Mouse (Mus musculus) retina, embryonic 14.5 days (tissue): ENCODE measurements around the gene Themis2.
A peak's percentile ranks its signal among the peaks of the same experiment; 100 is the strongest.
"Not testable (repeated sequence)": the region's sequence is repeated elsewhere in the genome, so short reads cannot be mapped to it uniquely, and the experiment has no call there.

ENCODE experiments used
- DNase-seq: peaks from one replicate; pipeline ENCODE4 v3.0.0-alpha.2; 2015; ENCODE audit warnings: low spot score

Gene Themis2

DNA sequence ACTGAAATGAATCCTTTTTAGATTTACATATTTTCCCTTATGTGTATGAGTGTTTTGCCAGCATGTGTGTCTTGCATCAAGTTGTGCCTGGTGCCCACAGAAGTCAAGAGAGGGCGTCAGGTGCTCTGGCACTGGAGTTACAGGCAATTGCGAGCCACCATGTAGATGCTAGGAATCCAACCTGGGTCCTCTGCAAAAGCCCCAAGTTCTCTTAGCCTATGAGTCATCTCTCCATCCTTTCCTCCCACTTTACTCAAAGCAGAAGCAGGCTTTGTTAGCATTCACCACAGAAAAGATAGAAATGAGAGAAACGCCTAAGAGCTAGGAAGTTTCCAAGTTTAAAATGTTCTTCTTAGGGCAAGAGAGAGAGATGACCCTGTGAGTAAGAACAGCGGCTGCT lies 3.7 kb upstream of the Themis2 start:
- no peak for DNase-seq

DNA sequence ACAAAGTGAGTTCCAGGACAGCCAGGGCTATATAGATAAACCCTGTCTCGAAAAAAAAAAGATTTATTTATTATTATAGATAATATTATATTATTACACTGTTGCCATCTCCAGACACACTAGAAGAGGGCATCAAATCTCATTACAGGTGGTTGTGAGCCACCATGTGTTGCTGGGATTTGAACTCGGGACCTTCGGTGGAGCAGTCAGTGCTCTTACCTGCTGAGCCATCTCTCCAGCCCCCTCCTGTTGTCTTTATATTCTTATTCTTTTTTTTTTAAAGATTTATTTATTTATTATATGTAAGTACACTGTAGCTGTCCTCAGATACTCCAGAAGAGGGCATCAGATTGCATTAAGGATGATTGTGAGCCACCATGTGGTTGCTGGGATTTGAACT lies 2.5 kb upstream of the Themis2 start:
- DNase-seq, result not testable (repeated sequence)

DNA sequence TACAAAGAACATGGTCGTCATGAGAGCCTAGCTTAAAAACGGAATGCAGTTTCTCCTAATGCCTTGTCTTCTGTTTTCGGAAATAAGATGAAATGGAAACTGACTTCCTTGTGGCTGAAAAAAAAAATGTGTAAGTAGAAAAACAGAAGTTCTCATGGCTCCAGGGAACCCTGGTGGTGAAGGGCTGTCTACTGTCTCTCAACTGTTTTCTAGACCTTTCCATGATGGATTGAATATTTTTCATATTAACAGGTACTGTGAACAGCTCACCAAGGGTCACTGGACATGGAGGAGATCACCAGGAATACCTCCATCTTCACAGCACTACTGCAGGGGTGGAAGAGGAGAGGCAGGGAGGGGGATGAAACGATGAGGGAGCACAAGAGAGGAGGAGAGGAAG lies 1.8 kb upstream of the Themis2 start:
- no peak for DNase-seq

DNA sequence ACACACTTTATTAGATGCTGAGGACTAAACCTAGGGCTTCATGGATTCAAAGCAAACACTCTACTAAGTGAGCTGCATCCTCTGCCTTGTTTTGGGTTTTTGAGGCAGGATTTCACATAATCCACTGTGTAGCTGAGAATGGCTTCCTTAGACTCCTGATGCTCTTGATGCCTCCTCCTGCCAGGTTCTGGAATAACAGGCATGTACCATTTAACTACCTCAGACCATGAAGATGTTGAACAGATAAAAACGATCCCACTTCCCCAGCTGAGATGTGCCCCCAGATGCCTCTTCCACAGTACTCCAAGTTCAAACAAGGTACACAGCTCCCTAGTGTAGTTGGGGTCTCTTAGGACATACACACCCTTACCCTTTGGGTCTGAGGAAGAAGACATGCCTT lies 1.3 kb upstream of the Themis2 start:
- DNase-seq, result no peak

DNA sequence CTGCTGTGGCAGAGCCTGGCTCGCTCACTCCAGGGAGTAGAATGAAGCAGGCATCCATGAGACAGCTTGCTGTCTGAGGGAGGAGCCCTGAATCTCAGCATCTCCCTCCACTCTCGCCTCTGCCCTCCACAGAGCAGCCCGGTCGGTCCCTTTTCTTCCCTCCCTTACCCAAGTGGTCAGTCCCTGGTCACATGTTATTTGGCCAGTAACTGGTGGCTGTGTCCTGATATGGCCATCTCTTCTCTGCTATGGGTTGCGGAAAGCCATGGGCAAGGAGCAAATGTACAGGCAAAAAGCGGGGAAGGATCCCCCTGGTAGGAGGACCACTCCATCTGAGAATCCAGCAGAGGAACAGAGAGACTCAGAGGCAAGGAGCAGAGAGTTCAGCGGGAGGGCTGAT lies 1.0 kb downstream of the Themis2 start:
- DNase-seq, result no peak

GRCm38 (mm10) chr4:132794760-132795159 lies 1.4 kb downstream of the Themis2 start:
- no peak for DNase-seq

GRCm38 (mm10) chr4:132794028-132794427 lies 2.2 kb downstream of the Themis2 start:
- DNase-seq, result no peak

GRCm38 (mm10) chr4:132793322-132794004 lies 2.7 kb downstream of the Themis2 start:
- DNase-seq, result not testable (repeated sequence)

DNA sequence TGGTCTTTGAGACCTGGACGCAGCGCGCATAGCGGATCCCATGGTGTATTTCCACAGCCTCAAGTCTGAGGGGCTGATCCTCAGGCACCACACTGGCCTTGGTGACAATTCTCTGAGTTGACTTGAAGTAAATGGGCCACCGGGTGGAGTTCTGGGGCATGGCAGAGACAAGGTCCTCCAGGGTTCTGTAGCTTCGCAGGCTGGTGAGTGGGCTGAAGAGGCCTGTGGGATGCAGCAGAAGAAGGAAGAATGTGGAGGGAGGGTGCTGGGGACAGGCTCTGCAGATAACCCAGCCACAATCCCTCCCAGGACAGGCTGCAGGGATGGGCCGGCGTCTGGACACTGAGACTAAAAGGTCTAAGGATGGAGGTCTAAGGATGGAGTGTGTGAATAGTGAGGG lies 6.5 kb downstream of the Themis2 start:
- no peak for DNase-seq

- no peak for DNase-seq
These were observed 11.0 kb downstream of the Themis2 start for GRCm38 (mm10) chr4:132785228-132785627.

DNA sequence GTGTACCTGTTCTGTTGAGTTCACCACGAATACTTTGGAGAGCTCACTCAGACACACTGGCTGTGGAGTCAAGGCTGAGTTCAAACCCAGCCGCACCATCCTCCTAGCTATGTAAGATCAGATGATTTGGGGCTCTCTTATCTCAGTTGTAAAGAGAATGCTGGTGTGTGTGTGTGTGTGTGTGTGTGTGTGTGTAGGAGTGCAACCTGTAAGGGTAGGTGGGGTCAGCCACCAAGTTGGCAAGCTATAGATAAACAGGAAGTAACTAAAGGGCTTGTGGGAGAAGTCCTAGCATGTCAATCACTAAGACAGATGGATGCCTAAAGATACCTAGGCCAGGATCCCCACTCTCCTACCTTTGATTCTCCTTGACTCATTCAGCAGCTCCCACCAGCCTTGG lies 12.5 kb downstream of the Themis2 start:
- no peak for DNase-seq

- DNase-seq, result no peak
These were observed 15.9 kb downstream of the Themis2 start for GRCm38 (mm10) chr4:132780288-132780687.

DNA sequence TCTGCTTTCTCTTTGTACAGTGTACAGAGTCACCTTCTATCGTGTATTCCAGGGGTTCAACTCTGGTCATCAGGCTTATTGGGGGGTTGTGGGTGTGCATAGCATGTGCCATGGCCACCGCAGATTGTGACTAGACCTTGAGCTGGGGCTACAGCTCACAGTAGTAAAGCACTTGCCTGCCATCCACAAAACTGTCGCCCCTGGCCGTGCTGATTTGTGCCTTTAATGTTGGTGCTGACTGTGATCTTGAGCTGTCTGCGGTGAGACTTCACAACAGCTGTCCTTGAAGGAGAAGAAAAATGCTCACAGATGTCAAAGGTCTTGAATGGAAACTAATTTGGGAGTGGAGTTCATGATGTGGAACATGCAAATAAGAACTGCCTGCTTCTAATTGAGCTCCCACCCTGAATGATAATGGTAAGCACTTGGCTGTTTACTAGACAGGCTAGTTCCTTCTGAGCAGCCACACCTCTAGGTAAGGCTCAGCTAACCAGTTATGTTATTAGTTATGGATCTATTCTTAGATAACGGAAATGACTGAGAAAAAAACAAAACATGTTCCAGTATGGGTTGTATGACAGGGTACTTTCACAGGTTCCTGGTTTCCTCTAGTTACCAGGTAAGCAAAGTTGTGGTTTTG lies 17.5 kb downstream of the Themis2 start:
- no peak for DNase-seq

DNA sequence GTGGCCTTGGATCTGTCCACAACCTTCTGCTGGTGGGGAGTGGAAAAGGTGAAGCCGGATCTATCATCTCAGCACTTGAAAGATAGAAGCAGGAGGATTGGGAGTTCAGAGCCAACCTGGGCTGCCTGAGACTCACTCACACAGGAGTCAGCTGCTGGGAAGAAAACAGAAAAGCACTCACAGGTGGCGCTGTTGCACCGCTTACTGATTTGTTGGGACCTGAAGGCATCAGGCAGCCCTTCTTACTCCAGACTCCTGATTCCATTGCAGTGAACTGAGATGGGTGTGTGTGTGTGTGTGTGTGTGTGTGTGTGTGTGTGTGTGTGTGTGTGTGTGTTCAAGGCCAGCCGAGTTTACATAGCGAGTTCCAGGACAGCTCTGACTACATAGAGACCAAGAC lies 19.4 kb downstream of the Themis2 start:
- DNase-seq, result peak; percentile 74

DNA sequence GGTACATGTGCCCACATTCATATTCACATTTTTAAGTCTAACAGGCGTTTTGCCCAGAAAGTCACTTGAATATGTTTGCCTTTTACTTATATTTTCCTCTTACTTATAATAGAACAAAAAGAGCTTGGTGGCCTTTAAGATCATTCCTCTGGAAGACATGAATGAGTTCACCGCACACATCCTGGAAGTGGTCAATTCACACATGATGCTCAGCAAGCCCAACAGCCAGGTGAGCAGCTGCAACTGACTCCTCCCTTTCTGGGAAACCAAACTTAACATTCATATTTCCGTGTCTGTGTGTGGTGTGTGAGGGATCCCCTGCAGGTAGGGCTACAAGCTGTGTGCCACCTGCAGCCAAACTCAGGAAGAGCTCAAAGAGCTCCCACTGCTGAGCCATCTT lies 21.3 kb downstream of the Themis2 start:
- no peak for DNase-seq

DNA sequence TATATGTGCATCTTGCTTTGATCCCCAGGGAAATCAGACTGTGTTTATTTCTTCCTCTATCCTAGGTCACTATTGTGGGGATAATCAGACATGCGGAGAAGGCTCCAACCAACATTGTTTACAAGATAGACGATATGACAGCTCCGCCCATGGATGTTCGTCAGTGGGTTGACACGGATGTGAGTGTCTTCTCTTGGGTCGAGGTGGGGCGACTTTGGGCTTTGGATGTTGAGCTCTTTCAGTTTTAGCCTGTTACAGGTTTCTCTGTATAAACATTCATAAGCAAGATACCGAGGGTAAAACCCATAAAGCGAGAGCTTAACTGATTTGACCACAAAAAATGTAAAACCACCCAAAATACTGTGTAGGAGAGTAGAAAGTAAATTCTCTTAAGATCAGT lies 24.4 kb downstream of the Themis2 start:
- DNase-seq, result no peak

- peak; percentile 100 for DNase-seq
These were observed 28.0 kb downstream of the Themis2 start, which contains the start of gene Rpa2 for GRCm38 (mm10) chr4:132767914-132768876. Gene Rpa2, plus strand, starts transcription at chr4:132768332.

- DNase-seq, result not testable (repeated sequence)
These were observed 33.1 kb downstream of the Themis2 start for GRCm38 (mm10) chr4:132763125-132763524.

DNA sequence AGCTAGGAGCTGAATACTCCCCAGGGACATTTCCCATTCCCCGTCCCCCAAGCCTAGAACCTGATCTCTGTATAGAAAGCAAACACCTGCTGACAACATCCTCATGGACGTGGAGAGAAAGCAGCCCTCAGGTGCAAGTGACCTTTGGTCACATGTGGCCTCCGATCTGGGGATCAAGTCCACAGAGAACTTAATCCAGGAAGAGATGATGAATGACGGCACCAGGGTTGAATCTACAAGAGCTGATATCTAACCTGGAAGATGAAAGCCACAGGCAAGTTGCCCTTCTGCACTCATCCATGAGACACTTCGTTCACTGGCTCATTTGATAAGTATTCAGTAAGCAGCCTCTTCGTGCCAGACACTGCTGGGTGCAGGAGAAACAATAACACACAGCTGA lies 33.6 kb downstream of the Themis2 start:
- no peak for DNase-seq

GRCm38 (mm10) chr4:132760296-132760695 lies 35.9 kb downstream of the Themis2 start:
- no peak for DNase-seq

DNA sequence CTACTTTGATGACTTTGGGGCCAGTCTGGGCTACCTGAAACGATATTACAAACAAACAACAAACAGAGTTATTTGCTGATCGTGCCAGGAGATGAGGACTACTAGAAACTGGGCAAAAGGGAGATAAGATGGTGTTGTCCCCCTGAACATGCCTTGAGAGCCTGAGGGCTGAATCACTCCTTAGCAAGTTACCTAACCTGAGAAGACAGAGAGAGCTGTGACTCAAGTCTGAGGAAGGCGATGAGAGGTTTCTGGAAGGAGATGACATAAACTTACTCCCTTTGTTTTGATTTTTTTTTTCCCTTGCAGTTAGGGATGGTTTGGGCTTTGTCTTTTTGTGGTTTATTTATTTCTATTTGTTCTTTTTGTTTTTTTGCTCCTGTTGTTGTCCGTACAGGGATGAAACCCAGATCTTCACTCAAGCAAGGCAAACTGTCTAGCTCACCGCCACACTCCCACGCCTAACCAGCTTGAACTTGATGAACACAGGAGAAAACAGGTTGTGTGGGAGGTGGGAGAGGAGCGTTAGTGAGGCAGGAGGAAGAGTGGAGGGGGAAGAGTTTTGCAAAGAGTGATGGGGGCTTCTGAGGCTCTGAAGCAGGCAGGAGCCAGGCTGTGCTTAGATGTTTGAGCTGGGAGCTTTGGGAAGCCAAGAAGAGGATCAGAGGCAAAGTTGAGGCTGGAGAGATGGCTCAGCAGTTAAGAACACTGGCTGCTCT lies 38.4 kb downstream of the Themis2 start:
- DNase-seq, result no peak

GRCm38 (mm10) chr4:132756974-132757373 lies 39.2 kb downstream of the Themis2 start, which contains the start of gene Smpdl3b:
Gene Smpdl3b, minus strand, starts transcription at chr4:132757252.
- DNase-seq, result peak; percentile 77
